In genomic region chr2:167986762-167987161, GRCm38 (mm10) we compare ENCODE assay signal across 8 mouse cellular contexts. TPM values are rescaled to one million over a fixed set of nuclear protein-coding genes. Genes with fewer than 3 reads are reported as not detected.
DNase-seq lines count a peak whose midpoint lies in the region; ATAC-seq and TF ChIP-seq lines count a peak whose summit lies in the region.

No protein-coding gene starts in this region.

- no peaks in the 10 kb centered on the region for H3K79me2 ChIP-seq in C2C12 (ENCODE audit: control insufficient read depth, insufficient read depth)

- H3K4me2 ChIP-seq in heart, embryonic 12.5 days = peak overlapping the region; percentile 28
- no peak overlapping the region for H3K4me2 ChIP-seq in lung, postnatal 0 days (replicated peaks; ENCODE audit: low read depth, low read length)

- TF ChIP-seq EP300 in lung, postnatal 0 days (IDR thresholded peaks at IDR 0.05) = no peak

- peaks cover 58% of the 10 kb centered on the region for H3K4me1 ChIP-seq in heart, embryonic 12.5 days (replicated peaks)
- H3K4me1 ChIP-seq in lung, postnatal 0 days (ENCODE audit: insufficient read depth, low read depth, low read length) = peaks cover 11% of the 10 kb centered on the region

- H3K27me3 ChIP-seq in heart, embryonic 12.5 days (replicated peaks) = 0 out of 2 replicates have a peak, but pooled peaks cover 6% of the 10 kb centered on the region
- no peaks in the 10 kb centered on the region for H3K27me3 ChIP-seq in C2C12 (ENCODE audit: control insufficient read depth, insufficient read depth, insufficient read length)
- H3K27me3 ChIP-seq in lung, postnatal 0 days (replicated peaks; ENCODE audit: insufficient read depth, low read length) = no peaks in the 10 kb centered on the region

- no peaks in the 10 kb centered on the region for H3K9me3 ChIP-seq in heart, embryonic 12.5 days (replicated peaks)
- H3K9me3 ChIP-seq in lung, postnatal 0 days (ENCODE audit: low read length) = no peaks in the 10 kb centered on the region

- no peak overlapping the region for H3K27ac ChIP-seq in heart, embryonic 12.5 days (ENCODE audit: poor library complexity, severe bottlenecking)
- no peak overlapping the region for H3K27ac ChIP-seq in lung, postnatal 0 days (ENCODE audit: low read length)

- H3K36me3 ChIP-seq in heart, embryonic 12.5 days = no peaks in the 10 kb centered on the region
- H3K36me3 ChIP-seq in C2C12 (ENCODE audit: control insufficient read depth, insufficient read depth) = no peaks in the 10 kb centered on the region
- H3K36me3 ChIP-seq in lung, postnatal 0 days (ENCODE audit: insufficient read depth, low read length) = no peaks in the 10 kb centered on the region

- ATAC-seq in heart, embryonic 12.5 days (ENCODE audit: insufficient number of reproducible peaks, low FRiP score) = no peak
- ATAC-seq in lung, postnatal 0 days = peak; percentile 15; the same call in 1 of the 2 replicates

- no peak overlapping the region for H3K4me3 ChIP-seq in heart, embryonic 12.5 days
- H3K4me3 ChIP-seq in C2C12 (ENCODE audit: insufficient read depth, poor library complexity, severe bottlenecking) = no peak overlapping the region
- H3K4me3 ChIP-seq in lung, postnatal 0 days (ENCODE audit: low read depth, low read length) = no peak overlapping the region

- H3K9ac ChIP-seq in heart, embryonic 12.5 days = peak overlapping the region; percentile 22; the same call in 1 of the 2 replicates
- no peak overlapping the region for H3K9ac ChIP-seq in lung, postnatal 0 days (replicated peaks; ENCODE audit: low read depth)

- intact Hi-C loops in heart, postnatal 25 days (cut with DNase I) = loop anchor here (5.0 kb wide), 1 partner anchor 111 kb away; no protein-coding TSS in a partner anchor

- 9% methylated on average over 7 of the region's 7 CpGs for WGBS in heart, embryonic 12.5 days
- WGBS in lung, postnatal 0 days = 11% methylated on average over 6 of the region's 7 CpGs

- TF ChIP-seq CTCF in C2C12 (IDR thresholded peaks at IDR 0.05; ENCODE audit: control insufficient read depth, insufficient read depth, insufficient read length) = peak; percentile 76
- peak; percentile 78 for TF ChIP-seq CTCF in lung, postnatal 0 days (IDR thresholded peaks at IDR 0.05)

- H3K79me3 ChIP-seq in C2C12 (ENCODE audit: low read depth) = no peaks in the 10 kb centered on the region

- no peak overlapping the region for H3ac ChIP-seq in C2C12 (ENCODE audit: control insufficient read depth, insufficient read length, low read depth)

- DNase-seq in heart, postnatal 25 days (ENCODE audit: low spot score) = no peak
- DNase-seq in WW6 (ENCODE audit: low read depth, low spot score) (peak; percentile 40), adipocyte (ENCODE audit: low spot score) (no peak)
- peak; percentile 73 for DNase-seq in heart, postnatal 4 days
- DNase-seq in lung, postnatal 0 days (ENCODE audit: low spot score) = peak; percentile 64
- no peak for DNase-seq in layer of hippocampus, postnatal 14 days (ENCODE audit: low spot score in 2 of 2)

TF ChIP-seq in C2C12, 6 proteins besides CTCF, POLR2A, EP300 and RAD21:
- TF ChIP-seq CEBPB (IDR thresholded peaks at IDR 0.05; ENCODE audit: low read depth) (no peak), MAX (IDR thresholded peaks at IDR 0.05) (no peak), FOSL1 (IDR thresholded peaks at IDR 0.05; ENCODE audit: insufficient read depth, low read length, poor library complexity, severe bottlenecking) (no peak), MYOG (IDR thresholded peaks at IDR 0.05; ENCODE audit: control insufficient read depth, extremely low read depth, insufficient read length) (no peak), USF1 (IDR thresholded peaks at IDR 0.05; ENCODE audit: low read depth) (no peak), MYOD1 (IDR thresholded peaks at IDR 0.05; ENCODE audit: control insufficient read depth, insufficient read length, low read depth) (no peak)

RNA-seq across cellular contexts. Expression of gene Ripor3, which starts 23.7 kb away (rescaled TPM):
- polyA plus RNA-seq in heart, embryonic 12.5 days (2016; fragmentation: Nextera tagmentation; extraction: Ambion mirVana) = 1.3 and 1.5 TPM in 2 replicates
- total RNA-seq in heart, postnatal 25 days (2021) = under 1 TPM; 0.49 to 0.75 TPM
- polyA plus RNA-seq in C2C12 (2012; fragmentation: generic; extraction: Trizol) = 0.04 TPM
- total RNA-seq in heart, postnatal 4 days (2021) = under 1 TPM; 0.45 to 0.91 TPM
- polyA plus RNA-seq in lung, postnatal 0 days (2015; fragmentation: Nextera tagmentation; extraction: Ambion mirVana) = 1.00 and 1.1 TPM in 2 replicates
- total RNA-seq in layer of hippocampus, postnatal 14 days (2021) = under 1 TPM; 0.14 to 0.21 TPM

RNA-seq across cellular contexts. Expression of gene Ptpn1, which starts 54.9 kb away (rescaled TPM):
- polyA plus RNA-seq in heart, embryonic 12.5 days (2016; fragmentation: Nextera tagmentation; extraction: Ambion mirVana) = 59.5 and 63.3 TPM in 2 replicates
- 10 to 100 TPM; 21.9 to 23.4 TPM for total RNA-seq in heart, postnatal 25 days (2021)
- 64.6 TPM for polyA plus RNA-seq in C2C12 (2012; fragmentation: generic; extraction: Trizol)
- total RNA-seq in heart, postnatal 4 days (2021) = 10 to 100 TPM; 37.7 to 38.1 TPM
- polyA plus RNA-seq in lung, postnatal 0 days (2015; fragmentation: Nextera tagmentation; extraction: Ambion mirVana) = 81.2 and 94.5 TPM in 2 replicates
- total RNA-seq in layer of hippocampus, postnatal 14 days (2021) = 10 to 100 TPM; 65.4 to 67.7 TPM

Comparison
In these comparisons a context has a peak if more than half of its experiments do, and no peak if none do; other contexts are left out.
1. DNase-seq: peak in WW6 (single experiment), heart, postnatal 4 days (single experiment) and lung, postnatal 0 days (single experiment); none in heart, postnatal 25 days (single experiment), adipocyte (single experiment) and layer of hippocampus, postnatal 14 days (0 of 2).